Mouse (Mus musculus) ovary, postnatal 14 days (tissue): ENCODE results near the gene Card6.
A peak's percentile ranks its signal among the peaks of the same experiment; 100 is the strongest.

Experiments
- DNase-seq: peaks from one replicate; pipeline ENCODE4 v3.0.0; 2022; ENCODE audit warnings: low spot score

The Card6 gene

DNA sequence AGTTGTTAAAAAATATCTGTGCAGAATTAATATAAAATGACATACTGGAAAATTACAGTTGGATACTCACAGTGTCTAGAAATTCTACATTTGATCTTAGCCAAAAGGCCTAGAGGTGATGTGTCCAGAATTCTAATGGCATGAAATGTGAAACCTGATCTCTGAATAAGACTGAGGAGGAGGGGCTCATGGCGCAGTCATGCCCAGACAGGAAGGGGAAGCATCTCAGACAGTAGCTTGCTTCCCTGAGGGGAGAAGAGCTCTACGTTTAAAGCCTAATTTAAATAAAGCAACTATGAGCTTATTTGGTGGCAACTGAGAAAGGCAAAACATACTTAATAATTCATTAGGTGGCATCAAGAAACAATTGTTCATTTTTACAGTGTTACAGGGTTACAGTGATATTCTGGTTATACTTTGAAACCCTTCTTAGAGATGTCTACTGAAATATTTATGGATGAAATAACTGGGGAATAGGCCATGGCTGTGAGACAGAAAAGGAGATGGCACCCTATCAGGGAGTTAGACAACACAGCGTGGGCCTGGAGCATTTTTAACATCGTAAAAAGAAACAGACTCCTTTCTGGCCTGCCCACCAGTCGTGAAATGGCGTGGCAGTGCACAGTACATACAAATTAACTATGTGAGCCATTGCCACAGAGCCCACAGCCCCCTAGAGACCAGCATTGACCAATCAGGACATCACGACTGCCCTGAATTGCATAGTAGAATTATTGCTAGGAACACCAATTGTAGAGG is 19.3 kb downstream of the Card6 start:
- DNase-seq = no peak

GRCm38 (mm10) chr15:5086162-5086561 is 22.2 kb downstream of the Card6 start:
- no peak for DNase-seq

GRCm38 (mm10) chr15:5081235-5081634 is 27.1 kb downstream of the Card6 start:
- no peak for DNase-seq

DNA sequence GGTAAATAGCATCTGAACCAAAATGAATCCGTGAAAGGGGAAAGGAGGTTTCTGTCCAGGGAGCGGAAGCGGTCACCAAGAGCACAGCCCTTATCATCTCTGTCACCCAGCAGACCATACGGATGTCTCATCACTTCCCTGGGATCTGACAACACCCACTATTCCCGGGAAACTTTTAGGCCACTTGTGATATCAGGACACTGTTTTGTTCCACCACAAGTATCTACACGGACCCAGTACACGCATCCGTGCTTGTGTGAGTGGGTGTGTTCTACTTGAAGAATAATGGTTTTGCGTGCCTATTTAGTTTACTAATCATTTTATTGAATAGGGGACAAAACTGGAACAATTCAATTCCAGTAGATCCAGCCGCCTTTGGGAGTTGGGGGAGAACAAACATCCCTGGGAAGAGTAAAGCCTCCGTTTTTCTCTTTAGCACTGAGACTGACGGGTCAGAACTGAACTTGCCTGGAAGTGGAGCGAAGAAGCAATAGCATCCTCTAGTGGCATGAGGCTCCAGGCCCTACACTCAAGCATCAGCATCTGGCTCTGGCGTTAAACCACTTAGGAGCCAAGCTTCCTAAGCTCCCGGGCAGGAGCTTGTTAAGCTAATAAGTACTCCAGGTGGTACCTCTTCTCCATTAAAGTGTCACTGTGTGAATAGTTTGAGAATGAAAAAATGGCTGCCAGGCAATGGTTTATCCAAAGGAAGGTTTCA is 39.4 kb downstream of the Card6 start:
- peak; percentile 13 for DNase-seq

DNA sequence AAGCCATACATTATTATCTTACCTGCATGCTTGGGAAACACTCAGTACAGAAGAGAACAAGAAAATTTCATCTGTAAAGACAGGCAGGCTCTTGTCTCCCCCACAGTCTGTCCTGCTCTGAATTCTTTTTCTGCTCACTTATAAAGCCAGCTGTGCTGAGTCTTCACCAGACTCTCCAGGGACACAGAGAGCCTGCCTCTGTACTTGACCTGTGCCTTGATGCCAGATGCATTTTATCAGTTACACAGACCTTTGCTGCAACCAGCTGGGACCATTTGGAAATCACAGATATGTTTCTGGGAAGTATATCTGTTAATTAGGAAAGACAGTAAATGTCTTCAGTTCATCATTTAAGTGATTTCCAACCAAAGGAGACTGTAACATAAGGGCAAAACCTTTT is 44.7 kb downstream of the Card6 start, which contains the start of gene C7:
Gene C7 (minus strand): TSS at position 106 of the 400 bp plus-strand sequence.
- DNase-seq = no peak
